Mouse (Mus musculus) duodenum, adult 2 months (tissue): Measurements from ENCODE around the gene Gng13. TPM values are rescaled to one million over a fixed set of nuclear protein-coding genes. Genes with fewer than 3 reads are reported as not detected.

ENCODE experiments used
- polyA plus RNA-seq: library from polyadenylated mRNA; depleted of rRNA; stranded (reverse); fragments of >200 nt; gene quantifications from 2 replicates; pipeline ENCODE4 v1.2.3, GENCODE M21; 2012; ENCODE audit warnings: low replicate concordance; rRNA removed

The Gng13 gene
- 0.23 TPM in 1 of 2 replicates, not detected in the other for polyA plus RNA-seq

GRCm38 (mm10) chr17:25716711-25717637 lies at the start of gene Gng13:
TSS of gene Gng13 (plus strand) at chr17:25717171.

DNA sequence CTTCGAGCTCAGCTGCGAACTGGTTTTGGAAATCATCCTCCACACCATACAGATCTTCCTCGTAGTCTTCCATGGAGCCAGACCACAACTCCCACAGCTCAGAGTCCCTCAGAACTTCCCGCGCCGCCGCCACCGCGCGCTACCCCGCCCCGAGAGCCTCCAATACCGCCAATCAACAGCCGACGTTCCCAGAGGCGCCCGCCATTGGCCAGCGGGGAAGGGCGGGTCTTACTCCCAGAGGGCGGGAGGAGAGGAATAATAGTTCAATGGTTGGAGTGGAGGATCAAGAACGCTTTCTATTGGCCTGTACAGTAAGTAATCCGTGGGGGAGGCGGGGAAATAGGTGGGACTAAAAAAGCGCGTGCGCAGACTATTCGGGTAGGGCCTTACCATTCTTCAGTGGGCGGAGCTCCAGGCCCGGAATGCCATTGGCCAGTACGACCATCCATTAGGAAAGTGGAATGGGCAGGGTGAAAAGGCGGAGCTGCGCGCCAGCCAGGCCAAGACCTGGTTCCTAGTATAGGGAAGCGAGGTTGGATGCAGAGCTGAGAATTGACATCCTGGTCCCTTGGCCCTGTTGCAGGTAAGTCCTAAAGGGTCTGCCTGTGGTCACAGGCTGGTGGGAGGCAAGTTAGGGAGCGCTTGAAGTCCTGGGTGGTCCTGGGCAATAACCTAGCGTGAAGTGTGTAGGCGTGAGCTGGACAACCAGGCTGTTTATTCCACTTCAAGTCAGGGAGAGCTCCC lies 10.5 kb downstream of the Gng13 start, which contains the start of the genes Chtf18 and Rpusd1:
Gene Chtf18 (minus strand): TSS at position 155 of the 744 bp plus-strand sequence.
Gene Rpusd1 (plus strand): TSS at position 406 of the 744 bp plus-strand sequence.

GRCm38 (mm10) chr17:25735745-25736144 lies 18.8 kb downstream of the Gng13 start, which contains the start of gene Mslnl:
TSS of gene Mslnl (plus strand) at chr17:25736042.

GRCm38 (mm10) chr17:25754241-25754640 lies 37.3 kb downstream of the Gng13 start, which contains the start of gene Msln:
TSS of gene Msln (minus strand) at chr17:25754378.

Other genes starting within 250 kb of the Gng13 start
- 0.33 and 0.70 TPM in 2 replicates for gene Sstr5, start 219.9 kb upstream of the Gng13 start, polyA plus RNA-seq
- 0.35 and 0.44 TPM in 2 replicates for gene Sox8, start 146.5 kb upstream of the Gng13 start, polyA plus RNA-seq
- 12.1 and 16.5 TPM in 2 replicates for gene Lmf1, start 138.1 kb upstream of the Gng13 start, polyA plus RNA-seq
- 10.7 and 13.7 TPM in 2 replicates for gene Chtf18, start 10.2 kb downstream of the Gng13 start, polyA plus RNA-seq
- gene Rpusd1, start 10.5 kb downstream of the Gng13 start, polyA plus RNA-seq: 23.9 and 28.5 TPM in 2 replicates
- 0.27 and 0.29 TPM in 2 replicates for gene Mslnl, start 18.9 kb downstream of the Gng13 start, polyA plus RNA-seq
- gene Msln, start 37.2 kb downstream of the Gng13 start, polyA plus RNA-seq: 2.2 and 3.4 TPM in 2 replicates
- 11.9 and 15.5 TPM in 2 replicates for gene Narfl, start 56.6 kb downstream of the Gng13 start, polyA plus RNA-seq
- gene Haghl, start 68.5 kb downstream of the Gng13 start, polyA plus RNA-seq: 26.8 and 27.4 TPM in 2 replicates
- 0.06 TPM in 1 of 2 replicates, not detected in the other for gene Ccdc78, start 69.4 kb downstream of the Gng13 start, polyA plus RNA-seq
- gene Fam173a, start 75.7 kb downstream of the Gng13 start, polyA plus RNA-seq: 94.1 and 137 TPM in 2 replicates
- gene AC134908.4, start 78.5 kb downstream of the Gng13 start, polyA plus RNA-seq: not detected in 2 replicates
- gene Metrn, start 80.0 kb downstream of the Gng13 start, polyA plus RNA-seq: 29.1 and 38.2 TPM in 2 replicates
- 2.5 and 4.1 TPM in 2 replicates for gene Fbxl16, start 91.9 kb downstream of the Gng13 start, polyA plus RNA-seq
- gene Wdr24, start 106.5 kb downstream of the Gng13 start, polyA plus RNA-seq: 27.2 and 27.4 TPM in 2 replicates
- gene Jmjd8, start 111.7 kb downstream of the Gng13 start, polyA plus RNA-seq: 43.0 and 55.8 TPM in 2 replicates
- gene Stub1, start 116.2 kb downstream of the Gng13 start, polyA plus RNA-seq: 105 and 167 TPM in 2 replicates
- gene Rhbdl1, start 120.1 kb downstream of the Gng13 start, polyA plus RNA-seq: 6.5 and 12.9 TPM in 2 replicates
- gene Gm20683, start 124.6 kb downstream of the Gng13 start, polyA plus RNA-seq: 68.5 and 82.6 TPM in 2 replicates
- gene Rhot2, start 127.7 kb downstream of the Gng13 start, polyA plus RNA-seq: 122 and 144 TPM in 2 replicates
- gene Wdr90, start 144.3 kb downstream of the Gng13 start, polyA plus RNA-seq: 9.5 and 30.5 TPM in 2 replicates
- gene Mcrip2, start 151.6 kb downstream of the Gng13 start, polyA plus RNA-seq: 135 and 209 TPM in 2 replicates
- 162 and 249 TPM in 2 replicates for gene Mettl26, start 157.9 kb downstream of the Gng13 start, polyA plus RNA-seq
- 1.3 and 1.9 TPM in 2 replicates for gene Wfikkn1, start 163.7 kb downstream of the Gng13 start, polyA plus RNA-seq
- gene Rab40c, start 202.6 kb downstream of the Gng13 start, polyA plus RNA-seq: 38.2 and 46.0 TPM in 2 replicates
- gene Pigq, start 227.8 kb downstream of the Gng13 start, polyA plus RNA-seq: 69.2 and 87.1 TPM in 2 replicates
- not detected in 2 replicates for gene Nhlrc4, start 227.8 kb downstream of the Gng13 start, polyA plus RNA-seq
- gene A930017K11Rik, start 235.4 kb downstream of the Gng13 start, polyA plus RNA-seq: not detected in 2 replicates